Mouse (Mus musculus): Measurements from ENCODE around the gene Pxylp1. TPM values are rescaled to one million over a fixed set of nuclear protein-coding genes. Genes with fewer than 3 reads are reported as not detected.

Gene Pxylp1
- total RNA-seq, 2 experiments from 2014 or later = 8.8 to 11.0 TPM

DNA sequence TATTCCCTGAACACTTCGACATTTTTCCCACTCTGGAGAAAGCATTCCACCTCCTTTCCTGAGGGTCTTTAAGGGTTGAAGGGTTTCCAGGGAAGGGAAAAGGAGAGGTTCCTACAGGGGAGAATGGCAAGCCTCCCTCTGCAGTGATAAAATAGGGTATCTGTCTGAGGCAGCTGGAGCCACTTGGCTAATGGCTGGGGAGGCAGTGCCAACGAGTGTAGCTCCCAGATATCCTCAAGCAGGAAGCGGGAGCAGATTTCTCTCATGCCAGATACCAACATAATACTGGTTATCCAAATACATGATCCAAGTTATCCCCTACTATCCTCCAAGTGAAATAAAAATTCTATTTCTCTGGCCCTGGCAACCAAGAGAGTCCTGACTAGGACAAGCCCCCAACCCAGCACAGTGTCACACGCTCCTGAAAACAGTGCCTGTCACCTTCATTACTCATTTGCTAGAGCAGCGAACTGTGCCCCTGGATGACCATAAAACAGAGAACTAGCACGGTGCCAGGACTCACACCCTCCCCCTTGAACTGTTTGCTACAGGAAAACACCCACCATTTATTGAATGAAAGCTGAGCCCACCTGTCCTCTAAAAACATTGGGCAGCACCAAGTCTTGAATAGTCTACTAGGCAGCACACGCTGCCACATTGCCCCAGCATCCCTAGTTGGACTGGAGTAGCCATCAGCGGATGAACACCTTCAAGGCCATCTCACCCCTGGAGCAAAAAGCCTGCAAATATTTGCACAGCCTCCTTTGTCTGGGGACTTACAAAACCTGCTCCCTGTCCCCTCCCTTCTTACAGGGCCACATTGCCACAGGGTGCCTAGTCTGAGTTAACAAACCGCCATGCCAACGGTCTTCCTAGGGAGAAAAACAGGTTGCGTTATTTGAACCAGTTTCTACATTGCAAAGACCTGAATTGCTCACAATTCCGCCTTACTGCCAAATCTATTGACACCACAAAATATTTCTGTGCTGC lies 833 bp downstream of the Pxylp1 start:
- no peak for DNase-seq

DNA sequence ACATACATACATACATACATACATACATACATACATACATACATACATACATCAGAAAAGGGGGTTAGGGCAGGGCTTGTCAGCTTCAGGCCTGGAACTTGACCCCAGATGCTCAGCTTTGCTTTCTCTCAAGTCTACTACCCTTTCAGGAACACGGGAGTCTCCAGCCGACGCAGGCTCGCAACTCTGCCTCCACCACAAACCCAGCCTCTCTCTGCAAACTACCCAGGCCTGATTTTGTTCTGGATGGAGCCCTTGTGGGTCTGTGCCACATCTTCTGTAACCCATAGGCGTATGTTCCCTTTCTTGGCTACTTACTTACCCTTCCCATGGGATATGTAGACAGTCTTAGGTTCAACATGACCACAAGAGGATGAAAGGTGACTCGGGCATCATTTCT lies 1.7 kb downstream of the Pxylp1 start:
- no peak for DNase-seq

DNA sequence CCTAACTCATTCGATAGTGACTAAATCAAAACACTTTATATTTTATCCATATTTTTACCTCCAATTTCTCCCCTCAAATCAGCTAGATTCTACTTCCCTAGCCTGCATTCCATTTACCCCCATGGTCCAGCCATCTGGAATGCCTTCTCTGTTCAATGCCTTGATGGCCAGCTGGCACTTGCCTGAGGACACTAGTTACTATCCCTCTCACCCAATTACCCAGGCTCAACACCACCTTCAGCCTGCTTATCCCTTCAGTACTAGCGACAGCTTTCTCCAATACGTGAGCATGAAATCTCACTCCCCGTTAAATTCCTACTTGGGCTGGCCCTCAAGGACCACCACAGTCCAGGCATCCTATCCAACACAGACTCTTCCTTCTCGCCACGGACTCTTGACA lies 2.2 kb downstream of the Pxylp1 start:
- no peak for DNase-seq

DNA sequence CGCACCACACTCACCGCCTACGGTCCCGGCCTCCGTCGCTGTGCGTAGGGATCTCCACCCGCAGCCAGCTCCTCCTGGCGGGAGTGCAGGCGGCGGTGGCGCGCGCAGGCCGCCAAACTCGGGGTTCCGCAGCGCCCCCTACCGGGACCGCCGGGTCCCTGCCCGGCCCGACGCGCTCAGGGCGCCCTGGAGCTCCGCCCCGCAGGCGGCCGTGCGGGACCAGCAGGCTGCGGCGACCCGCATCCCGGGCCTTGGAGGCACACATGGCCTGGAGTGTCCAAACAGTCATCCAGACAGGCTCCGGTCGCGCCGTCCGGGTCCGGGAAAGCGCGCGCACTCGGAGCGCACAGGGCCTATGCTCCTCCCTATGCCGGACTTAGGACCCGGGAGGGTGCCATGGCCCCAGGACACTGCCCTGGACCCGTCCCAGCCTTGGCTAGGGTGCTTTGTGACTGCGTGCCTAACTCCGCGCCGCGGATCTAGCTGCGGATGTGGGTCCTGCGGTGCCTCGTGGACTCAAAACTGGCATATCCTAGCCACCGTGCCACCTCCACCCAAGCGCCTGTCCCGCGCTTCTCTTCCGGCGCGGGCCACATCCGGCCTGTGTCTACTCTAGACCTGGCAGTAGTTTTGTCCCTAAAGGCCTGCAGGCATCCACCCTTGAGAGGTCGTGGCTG lies 3.0 kb downstream of the Pxylp1 start:
- DNase-seq = peak; percentile 95

DNA sequence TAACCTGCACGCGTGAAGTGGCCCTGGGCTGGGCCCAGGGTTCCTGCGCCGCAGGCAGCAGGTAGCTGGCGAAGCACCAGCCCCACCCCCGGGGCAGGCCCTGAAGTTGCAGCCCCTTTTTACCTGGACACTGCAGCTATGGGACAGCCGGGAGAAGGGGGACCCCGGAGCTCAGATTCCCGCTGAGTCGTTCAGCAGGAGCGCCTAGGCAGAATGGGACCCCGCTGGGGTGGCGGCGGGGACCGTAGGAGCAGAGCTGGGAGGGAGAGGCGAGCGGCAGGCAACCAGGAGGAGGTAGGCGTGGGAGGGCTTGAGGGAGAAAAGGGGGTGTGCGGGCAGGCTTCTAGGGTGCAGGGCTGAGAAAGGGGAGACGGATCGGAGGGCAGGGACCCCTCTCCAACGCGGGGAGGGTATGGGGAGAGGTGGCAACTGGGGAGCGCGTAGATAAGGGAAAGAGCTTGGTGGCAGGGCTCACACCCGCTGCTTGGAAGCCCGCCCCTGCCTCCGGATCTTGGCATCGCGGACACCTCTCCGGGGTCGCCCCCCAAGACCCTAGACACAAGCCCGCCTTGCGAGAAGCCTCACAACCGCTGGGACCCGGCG lies 3.6 kb downstream of the Pxylp1 start:
- peak; percentile 53 for DNase-seq

DNA sequence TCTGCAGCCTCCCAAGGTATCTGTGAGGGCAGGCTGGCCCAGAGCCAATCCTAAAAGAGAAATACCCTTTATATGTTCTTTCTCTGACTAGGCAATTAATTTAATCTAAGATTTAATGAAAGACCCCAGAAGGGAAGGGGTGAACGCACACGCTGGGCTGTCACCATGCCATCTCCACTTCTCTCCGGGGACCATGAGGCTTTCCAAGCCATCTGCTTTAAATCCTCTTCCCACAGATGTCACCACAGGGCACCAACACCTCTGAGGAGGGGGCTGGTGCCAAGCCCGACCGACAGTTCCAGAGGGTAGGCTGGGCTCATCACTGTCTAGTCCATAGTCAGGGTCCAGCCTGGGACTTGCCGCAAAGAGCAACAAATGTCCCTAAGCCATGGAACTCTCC lies 4.5 kb downstream of the Pxylp1 start:
- DNase-seq = no peak

DNA sequence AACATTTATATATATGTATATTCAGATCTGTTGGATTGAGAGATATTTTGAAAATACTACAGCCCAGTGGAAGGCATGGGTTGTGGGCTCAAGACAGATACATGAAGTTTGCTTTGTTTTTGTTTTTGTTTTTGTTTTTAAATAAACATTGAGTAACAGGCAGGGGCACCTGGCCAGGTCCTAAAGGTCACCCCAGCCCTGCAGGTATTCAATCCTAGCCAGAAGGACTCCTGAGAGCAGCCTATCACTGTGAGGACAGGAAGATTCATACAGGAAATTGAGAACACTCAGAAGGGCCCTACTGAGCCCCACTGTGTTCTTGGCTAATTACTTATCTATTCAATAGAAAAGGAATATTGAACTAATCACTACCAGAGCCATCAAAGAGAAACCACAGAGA lies 5.0 kb downstream of the Pxylp1 start:
- DNase-seq = no peak

DNA sequence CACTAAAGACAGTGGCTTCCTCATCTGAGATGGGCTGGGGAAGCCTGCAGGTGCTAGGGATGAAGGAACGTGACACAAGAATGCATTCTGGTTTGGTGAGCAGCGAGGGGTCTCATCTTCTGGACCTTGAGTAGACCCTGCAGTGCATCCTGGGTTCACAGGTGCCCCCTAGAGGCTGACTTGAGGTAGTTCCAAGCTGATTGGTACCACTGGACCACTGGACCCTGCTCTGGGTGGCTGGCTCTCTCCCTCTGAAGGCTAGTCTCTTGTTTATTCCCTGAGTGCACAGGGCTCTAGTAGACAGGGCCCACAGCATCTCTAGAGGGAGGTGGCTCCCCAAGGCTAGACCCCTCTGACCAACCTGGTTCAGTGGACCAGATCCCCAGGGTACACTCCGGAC lies 6.7 kb downstream of the Pxylp1 start:
- DNase-seq = no peak

DNA sequence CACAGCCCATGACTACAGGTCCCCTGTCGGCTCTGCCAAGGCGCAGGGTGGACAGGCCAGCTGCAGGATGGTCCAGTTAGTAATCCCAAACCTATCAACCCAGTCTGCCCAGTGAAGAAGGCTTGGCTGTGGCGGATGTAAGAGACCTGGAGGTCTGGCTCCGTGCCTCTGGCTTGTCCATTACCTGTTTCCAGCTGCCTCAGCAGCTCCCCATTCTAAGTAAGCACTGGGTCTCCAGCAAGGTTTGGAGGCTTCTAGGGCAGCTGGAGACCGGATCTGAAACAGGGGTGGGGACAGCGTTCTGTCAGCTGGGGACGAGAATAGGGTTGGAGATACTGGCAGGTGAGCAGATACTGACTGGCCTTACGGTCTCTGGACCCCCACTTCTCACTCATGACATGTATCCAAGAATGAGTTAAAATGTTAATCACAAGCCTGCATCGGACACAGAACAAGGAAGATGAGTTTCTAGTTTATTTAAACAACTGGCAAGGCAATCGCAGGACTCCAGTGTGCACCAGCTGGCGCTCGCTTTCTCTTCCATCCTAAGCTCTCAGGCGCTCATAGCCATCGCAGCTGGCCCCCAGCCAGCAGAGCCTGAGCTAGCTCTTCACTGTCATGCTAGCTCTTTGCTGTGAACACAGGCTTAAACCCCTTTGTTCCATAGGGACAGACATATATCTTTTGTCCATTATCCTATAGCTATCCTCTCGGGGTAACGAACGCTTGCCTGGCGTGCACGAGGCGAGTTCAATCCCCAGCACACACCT lies 9.8 kb downstream of the Pxylp1 start:
- DNase-seq = no peak

DNA sequence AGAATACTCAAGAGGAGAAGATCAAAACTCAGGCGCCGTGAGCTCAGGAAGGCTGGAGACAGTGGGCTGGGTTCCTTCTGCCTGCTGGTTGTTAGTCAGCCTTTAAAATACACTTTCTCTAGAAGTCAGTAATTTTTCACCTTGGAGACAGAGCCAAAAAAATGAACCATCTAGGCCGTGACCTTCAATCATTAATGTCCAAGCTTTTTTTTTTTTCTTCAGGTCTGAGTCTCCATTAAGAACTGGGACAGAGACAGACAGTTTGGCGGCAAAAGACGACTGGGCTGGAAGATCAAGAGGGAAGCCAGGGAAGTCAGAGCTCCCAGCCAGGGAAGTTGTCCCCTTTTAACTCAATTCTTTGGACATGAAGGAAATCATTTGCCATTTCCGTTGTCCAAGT lies 10.6 kb downstream of the Pxylp1 start:
- no peak for DNase-seq

DNA sequence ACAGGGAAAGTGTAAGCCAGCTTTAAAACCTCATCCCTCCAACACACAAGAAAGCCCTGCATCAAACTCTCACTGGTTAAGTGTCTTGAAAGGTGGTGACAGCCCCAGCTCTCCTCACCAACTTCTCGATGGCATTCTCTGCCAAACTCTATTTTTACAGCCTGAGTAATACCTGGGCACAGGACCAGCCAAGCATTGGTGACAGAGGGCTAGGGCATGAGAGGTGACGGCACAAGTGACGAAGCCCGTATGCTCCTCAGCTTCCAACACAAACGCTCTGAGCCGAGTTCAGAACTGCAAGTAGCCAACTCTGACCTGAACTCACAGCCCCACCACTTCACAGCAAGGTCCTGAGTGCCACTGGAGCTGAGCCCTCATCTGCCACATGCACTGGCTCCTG lies 13.4 kb downstream of the Pxylp1 start:
- peak; percentile 46 for DNase-seq

DNA sequence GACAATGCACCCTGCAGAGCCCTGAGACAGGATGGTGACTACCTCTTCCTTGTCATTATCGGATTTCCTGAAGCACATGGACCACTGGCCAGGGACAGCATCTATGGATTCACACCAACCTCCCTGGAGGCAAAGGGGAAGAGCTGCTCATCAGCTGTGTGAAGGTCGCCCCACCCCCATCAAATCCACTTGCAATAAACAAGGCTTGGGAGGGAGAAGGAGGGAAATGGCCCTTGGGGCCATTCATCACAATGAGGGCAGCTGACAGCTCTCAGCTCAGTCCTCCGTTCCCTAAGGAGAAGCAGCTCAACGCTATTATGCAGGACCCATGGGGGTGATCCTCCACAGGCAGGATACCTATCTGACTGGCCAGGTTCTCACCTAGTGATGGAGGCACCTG lies 14.0 kb downstream of the Pxylp1 start:
- DNase-seq = no peak

DNA sequence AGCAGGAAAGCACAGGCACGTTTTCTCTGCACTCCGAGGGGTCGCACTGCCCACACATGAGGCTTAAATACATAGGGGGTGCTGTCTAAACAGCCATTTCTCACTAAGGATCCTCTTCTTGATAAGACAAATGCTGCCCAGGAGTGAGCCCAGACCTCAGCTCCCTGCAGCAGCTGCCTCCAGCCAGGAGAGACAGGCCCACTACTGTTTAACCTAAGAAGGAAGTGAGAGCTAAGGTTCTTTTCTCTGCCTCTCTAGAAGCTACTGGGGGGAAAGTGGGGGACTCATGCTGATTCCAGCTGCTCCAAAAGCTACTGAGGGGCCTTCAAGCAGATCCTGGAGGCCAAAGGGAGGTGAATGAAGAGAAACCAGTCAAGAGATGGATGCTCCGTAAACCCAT lies 16.8 kb downstream of the Pxylp1 start:
- DNase-seq = no peak

DNA sequence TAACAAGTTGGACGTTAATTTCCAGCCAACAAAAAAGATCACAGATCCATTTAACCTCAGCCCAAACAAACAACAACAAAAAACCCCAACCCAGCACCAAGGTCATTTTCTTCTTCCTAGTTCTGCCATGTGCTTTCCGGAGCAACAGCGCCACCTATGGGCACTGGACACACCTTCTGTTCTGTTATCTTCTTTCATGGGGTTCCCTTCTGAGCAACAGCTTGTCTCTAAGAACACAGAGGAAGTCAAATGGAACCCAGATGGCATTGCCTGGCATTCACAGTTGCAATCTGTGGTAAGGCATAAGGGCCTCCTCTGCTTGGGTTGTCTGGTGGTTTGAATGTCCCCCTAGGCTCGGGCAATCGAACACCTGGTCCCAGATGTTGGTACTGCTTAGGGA lies 19.4 kb downstream of the Pxylp1 start:
- peak; percentile 72 for DNase-seq

DNA sequence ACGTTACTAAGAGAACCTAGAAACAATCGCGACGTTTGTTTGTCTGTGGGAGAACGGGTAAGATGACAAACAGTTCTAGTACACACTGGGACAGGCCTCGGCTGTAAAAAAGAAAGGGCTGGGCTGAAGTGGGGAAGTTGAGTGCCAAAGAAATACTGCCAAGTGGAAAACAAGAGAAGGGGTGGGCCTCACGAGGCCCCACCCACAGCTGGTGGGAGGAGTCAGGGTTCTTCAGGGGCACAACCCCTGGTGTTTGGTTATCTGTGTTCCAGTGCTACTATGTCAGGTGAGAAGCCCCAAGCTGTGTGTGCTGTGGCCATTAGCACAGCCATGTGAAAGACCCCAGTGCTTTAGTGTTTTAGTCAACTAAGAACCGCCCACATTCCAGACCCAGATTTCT lies 22.4 kb downstream of the Pxylp1 start:
- no peak for DNase-seq

DNA sequence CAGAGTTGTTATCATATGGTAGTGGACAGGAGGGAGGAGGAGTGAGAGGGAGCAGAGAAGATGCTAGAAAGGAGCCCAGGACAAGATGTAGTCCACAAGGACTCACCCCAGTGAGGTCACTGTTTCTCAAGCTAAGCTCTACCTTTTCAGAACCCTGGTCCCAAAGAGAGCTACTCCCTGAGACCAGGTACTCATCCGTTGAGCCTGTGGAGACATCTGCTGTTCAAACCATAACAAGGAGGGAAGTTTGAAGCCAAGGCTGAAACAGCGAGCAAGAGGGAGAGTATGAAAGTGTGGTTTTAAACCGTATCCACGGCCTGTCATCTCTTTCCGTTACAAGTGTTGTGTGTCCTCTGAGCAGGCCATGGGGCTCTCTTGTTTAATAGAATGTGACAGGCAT lies 22.9 kb downstream of the Pxylp1 start:
- no peak for DNase-seq

DNA sequence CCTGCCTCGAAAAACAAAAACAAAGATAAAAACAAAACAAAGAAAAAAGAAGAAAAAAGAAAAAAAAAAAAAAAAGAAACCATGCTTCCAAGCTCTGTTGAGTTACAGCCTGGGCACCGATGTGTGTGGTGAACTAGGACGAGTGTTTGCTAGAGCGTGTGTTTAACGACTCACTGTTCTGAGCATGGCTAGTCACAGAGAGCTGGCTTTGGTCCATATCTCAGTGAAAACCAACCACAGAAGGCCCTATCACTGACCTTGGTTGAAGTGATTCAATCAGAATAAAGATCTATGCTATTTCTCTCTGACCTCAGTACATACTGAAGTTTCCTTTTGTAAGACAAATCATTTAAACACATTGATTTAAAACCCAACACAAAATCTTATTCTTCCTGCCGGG lies 23.9 kb downstream of the Pxylp1 start:
- no peak for DNase-seq

DNA sequence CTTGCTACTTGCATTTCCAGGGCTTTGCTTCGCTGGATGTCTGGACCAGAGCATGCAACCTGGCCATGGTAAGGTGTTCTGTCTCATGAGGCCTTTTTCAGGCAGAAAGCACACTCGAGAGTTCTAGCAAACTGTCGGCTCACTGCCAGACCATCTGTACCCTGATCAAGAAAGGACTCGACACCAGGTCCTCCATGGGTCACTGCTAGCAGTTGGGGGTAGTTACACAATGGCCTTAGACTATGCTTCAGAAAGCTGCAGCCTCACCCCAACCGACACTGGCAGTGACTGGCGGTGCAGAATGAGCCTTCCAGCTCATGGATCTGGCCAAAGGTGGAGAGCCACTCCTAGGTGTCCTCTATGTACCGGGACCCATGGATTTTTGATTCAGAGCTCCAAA lies 25.3 kb downstream of the Pxylp1 start:
- DNase-seq = no peak

DNA sequence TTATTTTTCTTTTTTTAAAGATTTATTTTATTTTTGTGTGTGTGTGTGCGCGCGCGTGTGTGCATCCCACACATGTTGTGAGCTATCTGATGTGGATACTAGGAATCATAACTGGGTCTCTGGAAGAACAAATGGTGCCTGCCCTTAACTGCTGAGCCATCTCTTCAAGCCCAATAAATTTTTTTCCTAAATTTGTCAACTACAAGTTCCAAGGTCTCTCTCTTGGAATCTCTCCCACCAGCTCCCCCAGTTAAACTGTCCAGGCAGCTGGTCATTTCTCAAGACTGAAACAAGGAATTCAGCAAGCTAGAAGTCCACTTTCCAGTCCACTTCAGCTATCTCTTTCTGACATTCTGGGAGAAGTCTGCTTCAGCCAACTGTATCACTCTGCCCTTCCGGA lies 26.3 kb downstream of the Pxylp1 start:
- no peak for DNase-seq

DNA sequence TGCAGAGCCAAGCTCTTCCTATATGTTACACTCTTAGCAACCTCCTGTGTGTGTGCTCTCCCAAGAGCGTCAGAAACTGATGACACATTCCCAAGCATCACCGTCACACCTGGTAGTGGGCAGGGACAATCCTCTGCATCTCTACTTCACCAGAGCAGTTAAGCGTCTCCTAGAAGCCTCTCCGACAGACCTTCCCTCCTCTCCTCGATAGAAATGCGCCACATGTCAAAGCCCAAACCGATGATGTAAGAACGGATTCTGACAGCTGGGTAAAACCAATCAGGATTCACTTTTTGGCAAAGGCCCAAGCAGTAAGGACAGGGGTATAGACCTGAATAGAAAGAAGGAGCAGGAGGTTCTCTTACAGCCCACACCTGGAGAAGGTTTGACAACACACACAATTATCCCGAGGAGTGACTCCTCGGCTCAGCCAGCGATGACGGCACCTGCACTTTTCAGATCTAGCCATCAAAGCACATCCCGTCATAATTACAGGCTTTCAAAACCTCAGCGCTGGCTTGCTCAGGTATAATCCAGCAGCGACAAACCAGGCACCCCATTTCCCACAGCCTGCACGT lies 26.9 kb downstream of the Pxylp1 start:
- DNase-seq = no peak

DNA sequence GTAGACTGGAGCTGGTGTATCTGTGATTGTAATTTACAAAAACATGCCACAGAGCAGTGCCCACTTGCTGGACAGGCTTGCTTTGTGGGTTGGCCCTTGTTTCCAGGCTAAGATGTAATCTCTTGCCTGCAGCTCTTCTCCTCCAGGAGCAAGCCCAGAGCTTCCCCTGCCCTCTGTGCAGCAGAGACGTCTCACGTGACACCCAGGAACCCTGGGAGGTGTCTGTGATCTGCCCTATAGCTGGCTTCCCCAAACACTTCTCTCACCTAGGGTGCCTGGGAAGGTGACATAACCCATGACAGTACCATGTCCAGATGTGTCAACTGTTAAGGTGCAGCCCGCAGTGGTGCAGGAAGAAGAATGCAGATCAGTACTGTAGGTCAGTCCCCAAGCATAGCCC lies 28.9 kb downstream of the Pxylp1 start:
- DNase-seq = no peak

DNA sequence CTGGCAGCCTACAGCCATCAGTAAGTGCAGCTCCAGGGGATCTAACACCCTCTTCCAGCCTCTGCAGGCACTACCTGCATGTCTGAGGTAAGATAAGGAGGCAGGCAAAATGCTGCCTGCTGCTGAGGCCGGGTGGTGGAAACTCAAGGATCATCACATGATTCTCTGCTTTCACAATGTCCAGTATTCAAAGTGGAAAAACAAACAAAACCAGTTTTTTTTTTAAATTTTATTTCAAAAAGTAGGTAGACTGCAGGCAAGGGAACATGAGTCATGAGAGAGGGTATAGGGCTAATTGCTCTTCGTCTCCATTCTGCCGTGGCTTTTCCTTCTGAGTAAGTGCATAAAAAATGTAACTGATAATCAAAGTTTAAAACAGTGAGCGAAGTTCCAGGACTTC lies 29.6 kb downstream of the Pxylp1 start:
- no peak for DNase-seq
